Mouse (Mus musculus) brain, embryonic 18.5 days (tissue): Measurements from ENCODE around the gene Tnfaip2.

Experiments used
- DNase-seq: peaks from one replicate; pipeline ENCODE4 v3.0.0-alpha.2; 2012; ENCODE audit warnings: low read depth, low spot score

Tnfaip2 gene

DNA sequence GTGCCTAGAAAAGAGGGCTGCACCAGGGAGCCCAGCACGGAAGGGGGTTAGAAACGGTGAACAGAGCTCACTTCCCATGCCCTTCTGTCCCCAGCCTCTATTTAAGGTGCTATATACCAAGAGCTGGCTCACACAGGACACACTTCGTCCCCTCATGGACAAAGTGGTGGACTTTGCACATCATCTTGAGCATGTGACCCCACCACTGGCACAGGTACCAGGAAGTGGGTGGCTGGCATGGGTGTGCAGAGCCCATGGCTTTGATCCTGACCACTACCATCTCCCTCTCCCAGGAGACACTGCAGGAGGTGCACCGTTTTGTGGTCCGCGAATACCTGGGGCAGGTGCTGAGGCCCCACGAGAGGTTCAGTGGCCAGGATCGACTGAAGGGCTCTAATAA, 13.9 kb upstream of the Tnfaip2 start:
- no peak for DNase-seq

DNA sequence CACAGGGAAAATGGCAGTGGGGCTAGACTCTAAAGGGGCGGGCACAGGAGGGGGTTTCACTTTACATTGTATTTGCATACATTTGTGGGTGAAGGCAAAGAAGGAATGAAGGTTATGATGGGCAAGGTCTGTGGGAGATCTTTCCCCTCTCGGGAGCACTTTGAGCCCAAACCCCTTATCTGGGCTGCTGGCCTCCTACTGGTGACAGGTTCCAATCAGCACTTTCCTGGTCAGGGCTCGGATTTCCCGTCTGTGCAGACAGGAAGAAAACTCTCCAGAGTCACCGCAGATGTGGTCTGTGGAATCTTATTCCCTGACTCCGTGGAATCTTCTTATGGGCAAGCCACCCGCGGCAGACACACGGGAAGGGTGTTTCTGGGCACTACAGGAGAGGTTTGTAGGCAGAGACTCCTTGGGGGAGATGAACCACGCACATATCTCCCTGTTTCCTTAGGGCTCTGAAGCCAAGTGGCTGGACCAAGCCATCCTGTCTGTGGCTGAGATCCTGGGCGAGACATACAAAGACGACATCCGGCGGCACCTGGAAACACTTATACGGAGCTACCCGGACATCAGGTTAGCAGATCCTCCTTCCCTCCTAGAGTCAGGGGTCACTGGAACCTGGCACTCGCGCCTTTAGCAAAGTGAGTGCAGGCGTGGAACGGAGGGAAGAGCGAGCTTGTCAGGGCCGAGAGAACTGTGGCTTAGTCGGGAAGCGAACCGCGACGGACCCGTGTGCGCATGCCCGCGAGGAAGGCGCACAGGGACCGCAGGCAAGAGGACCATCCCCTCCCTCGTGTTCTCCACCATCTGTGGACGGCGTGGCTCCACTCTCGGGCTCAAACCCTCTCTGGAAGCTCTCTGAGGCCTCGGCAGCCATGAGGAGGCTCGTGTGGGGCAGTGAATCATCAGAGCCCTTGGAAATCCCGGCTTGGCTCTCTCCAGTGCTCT, 13.0 kb upstream of the Tnfaip2 start:
- DNase-seq, result no peak

DNA sequence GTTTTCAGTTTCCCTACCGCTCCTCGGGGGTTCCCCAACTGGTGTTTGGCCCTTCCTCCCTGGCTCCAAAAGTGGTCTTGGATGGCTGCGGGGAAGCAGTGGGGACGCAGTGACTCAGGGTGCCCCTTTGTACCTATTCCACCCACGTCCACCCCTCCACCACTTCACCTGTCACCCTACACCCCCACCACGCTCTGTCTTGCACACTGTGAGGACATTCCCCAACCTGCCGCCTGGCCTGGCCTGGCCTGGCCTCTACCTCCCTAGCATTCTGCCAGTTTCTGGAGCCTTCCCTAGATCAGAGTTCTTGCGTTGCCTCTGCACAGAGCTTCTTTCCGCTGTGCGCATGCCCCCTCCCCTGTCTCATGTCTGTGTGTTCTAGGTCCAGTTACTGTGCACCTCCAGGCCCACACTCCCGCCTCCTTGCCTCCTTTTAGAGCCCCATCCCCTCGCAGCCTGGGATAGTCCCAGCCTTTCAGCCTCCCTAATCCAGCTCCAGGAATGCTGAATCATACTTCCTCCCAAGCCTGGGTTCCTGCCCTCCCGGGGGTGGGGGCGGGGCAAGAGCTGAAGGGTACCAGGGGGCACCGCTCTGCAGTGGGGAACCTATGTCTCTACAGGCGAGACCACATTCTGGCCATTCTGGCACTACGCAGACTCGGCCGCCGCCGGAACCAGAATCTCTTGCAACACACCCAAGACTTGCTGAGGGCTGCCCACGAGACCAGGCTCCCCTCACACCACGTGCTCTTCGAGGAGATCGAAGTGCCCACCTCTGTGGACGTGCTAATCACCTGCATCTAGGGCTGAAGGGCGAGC, 12.0 kb upstream of the Tnfaip2 start:
- DNase-seq, result no peak

DNA sequence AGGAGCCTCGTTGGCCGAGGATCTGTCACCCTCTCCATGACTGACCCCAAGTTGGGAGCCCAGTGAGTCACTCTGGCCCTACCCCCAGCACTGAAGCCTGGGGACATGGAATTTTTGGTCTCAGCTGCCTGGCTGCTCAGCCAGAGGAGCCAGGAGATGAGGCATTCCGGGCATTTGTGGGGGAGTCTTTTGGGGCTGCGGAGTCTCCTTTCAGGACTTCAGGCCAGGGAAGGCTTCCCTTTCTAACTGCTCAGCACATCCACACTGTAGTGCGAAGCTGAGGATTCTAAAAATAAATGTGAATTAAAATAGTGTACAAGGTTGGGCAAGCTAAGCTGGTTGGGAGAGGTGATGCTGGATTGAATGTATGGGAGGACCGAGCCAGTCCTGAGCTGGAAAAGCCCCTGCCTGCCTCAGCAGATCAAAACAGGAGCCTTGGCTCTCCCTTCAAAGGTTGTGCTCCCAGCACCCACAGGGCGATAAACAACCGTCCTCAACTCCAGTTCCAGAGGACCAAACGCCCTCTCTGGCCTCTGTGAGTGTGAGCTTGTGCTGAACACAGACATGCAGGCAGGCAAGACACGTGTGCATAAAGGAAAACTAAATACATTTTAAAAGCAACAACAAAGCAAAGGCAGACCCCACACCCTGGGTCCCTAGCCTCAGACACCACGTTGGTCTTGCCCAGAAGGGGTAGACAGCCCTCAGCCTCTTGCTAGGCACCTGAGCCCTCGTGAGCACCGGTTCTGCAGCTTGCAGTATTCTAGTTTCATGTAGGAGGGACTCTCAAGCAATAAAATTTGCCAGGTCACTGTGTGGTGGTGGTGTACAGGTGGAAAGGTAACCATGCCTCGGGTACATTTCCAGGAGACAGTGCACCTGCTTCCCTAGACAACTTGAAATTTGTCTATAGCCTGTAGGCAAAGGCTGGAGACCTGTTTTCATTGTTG, 11.1 kb upstream of the Tnfaip2 start:
- no peak for DNase-seq

DNA sequence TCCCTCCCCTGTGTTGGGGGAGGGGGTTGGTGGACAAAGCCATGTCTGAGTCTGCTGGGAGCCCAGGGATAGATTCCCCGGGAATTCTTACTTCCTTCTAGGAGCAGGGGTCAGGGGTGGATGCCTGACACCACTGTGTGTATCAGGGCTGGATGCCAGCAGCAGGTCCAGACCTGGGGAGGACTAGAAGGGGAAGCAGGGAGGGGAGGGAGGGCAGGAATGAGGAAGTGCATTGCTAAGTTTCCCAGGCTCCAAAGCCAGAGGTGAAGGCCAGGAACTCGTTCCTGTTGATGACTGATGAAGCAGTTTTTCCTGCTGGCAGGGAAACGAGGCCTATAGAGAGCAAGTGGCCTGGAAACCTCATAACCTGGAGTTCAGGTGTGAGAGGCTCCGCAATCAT, 10.2 kb upstream of the Tnfaip2 start:
- no peak for DNase-seq

DNA sequence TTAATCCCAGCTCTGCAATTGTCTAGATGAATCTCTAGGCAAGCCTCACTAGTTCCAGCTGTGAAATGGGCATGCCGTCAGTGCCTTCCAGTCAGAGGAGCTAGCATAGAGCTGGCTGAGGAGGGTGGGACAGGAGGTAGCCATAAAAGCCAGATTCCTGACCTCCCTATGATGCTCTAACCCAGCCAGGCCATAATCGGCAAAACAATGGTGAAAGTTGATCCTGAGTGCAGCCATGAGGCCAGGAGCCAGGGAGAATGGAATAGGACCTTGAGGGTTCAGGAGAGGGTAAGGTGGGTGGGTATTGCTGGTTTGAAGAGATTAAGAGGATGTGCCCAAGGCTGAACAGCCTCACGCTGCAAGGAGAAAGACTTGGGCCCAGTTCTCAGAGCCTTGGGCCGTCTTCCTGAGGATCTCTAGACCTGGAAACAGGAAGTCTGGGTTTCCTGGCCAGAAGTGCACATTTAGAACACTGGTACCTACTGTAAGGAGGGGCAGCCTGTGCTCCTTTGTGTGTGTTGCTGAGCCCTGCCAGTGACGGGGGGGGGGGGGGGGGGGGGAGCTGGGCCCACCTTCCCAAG, 9.4 kb upstream of the Tnfaip2 start:
- no peak for DNase-seq

DNA sequence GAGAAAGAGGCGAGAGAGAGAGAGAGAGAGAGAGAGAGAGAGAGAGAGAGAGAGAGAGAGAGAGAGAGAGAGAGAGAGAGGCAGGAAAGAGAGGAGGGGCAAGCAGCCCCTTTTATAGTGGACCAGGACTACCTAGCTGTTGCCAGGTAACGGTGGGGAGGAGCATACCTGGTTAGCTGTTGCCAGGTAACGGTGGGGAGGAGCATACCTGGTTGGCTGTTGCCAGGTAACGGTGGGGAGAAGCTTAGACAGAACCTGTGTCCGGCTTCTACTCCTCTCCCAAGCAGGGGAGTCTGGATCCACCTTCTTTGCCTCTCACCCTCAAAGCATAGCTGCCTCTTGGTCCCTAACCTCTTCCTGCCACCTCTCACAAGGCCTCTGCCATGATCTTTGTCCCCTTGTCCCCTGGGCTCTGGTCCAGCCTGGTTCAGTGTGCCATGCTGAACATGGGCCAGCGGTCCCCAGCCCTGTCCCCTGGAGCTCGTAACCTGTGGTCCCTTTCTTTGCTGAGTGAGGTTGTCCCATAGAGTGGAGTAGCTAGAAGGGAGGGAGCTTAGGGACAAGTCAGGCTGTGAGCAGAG, 8.0 kb upstream of the Tnfaip2 start:
- peak; percentile 66 for DNase-seq

DNA sequence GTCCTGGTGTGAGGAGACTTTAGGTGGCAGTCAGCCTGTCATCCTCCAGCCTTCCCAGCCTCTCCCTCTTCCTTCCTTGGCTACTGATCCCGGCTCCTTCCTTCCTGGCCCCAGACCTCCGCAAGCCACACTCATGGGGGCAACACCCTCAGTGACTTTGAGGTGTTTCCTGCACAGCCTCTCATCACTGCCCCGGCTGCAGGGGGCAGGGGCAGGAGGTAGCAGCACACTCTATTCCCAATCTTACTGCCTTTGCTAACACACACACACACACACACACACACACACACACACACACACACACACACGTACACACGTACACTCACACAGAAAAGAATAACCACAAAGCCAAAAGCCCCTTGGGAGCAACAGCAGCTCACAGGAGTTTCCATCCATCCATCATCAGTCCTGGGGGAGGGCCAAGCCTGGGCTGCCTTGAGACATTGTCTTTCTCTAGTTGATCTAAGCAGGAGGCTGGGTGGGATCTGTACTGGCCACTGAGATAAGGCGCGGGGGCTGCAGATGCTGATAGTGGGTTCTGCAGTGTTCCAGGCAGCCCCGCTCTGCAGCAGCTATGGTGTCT, 7.4 kb upstream of the Tnfaip2 start:
- no peak for DNase-seq

DNA sequence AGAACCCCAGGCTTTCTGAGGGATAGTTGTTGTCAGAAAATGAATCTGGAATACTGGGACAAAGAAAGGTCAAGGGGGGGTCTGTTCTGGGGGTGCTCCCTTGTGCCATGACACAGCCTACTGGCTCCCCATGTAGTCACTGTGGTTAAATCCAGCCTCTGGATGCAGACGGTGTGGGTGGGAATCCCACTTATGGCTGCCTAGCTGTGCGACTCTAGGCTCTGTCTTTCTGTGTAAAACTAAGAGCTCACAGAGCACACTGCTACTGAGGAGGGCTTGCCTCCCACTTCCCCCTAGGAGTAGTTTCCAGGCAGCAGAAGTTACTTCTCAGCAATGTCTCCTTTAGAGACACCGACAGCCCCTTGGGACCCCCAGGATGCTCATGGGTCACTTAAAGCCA, 6.1 kb upstream of the Tnfaip2 start:
- no peak for DNase-seq

DNA sequence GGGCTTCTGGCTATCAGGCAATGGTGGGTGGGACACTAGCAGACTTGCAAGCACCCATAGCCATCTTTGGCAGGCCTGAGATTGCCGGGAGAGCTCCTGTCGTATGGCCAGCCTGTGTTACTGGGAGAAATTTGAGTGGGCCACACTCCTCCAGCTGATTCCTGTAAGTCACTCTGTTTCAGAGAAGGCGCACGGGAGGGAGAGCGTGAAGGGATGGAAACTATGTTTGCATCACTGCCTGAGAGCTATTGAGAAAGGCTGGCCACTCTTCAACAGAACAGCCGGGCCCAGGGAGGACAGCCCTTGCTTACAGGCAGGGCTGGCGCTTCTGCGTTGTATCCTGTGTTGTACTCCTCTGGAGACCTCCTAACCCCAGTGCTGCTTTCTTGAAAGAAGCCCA, 5.6 kb upstream of the Tnfaip2 start:
- no peak for DNase-seq

DNA sequence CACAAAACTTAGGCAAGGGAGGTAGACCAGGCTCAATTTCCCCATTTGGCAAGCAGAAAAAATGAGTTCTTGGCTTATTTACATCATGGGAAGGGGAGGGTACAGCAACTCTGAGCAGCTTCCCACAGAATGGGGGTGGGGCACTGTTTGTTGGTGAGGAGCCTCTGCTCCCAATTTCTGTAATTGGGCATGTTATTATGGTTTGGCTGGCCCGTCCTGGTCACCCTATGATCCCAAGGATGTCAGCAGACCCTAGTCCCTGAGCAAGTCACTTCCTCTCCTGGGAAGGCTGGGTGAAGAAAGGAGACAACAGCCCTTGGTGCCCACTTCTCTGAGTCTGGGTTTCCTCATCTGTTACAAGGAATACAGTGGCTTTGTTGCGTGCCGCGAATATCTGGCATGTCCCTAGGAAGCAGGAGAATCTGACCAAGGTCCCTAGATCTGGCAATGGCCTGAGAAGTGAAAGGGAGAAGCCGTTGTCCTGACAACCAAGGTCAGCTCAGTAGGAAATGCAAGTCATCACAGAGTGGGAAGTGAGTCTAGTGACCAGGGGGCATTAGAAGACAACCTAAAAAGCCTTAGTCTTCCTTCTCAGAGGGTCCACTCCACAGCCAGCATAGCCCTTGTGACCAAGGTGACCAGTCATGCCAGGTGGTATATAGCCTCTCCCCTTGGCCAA, 4.9 kb upstream of the Tnfaip2 start:
- DNase-seq, result no peak

DNA sequence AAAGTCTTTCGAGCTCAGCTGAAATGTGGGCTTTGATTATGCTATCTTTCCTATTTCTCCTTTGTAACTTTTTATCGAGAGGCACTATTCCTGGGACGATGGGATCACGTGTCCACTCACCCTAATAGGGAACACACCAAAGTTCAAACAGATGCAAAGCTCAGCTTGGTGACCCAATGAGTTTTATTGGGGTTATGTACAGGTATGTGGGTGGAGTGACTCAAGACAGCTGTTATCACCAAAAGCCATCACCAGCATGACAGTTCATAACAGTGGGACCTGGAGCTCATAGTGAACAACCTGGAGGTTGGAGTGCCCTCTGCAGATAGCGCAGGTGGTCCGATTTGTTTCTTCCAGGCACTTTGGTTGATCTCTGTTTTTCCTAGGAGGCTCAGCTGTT, 3.4 kb upstream of the Tnfaip2 start:
- DNase-seq, result no peak

DNA sequence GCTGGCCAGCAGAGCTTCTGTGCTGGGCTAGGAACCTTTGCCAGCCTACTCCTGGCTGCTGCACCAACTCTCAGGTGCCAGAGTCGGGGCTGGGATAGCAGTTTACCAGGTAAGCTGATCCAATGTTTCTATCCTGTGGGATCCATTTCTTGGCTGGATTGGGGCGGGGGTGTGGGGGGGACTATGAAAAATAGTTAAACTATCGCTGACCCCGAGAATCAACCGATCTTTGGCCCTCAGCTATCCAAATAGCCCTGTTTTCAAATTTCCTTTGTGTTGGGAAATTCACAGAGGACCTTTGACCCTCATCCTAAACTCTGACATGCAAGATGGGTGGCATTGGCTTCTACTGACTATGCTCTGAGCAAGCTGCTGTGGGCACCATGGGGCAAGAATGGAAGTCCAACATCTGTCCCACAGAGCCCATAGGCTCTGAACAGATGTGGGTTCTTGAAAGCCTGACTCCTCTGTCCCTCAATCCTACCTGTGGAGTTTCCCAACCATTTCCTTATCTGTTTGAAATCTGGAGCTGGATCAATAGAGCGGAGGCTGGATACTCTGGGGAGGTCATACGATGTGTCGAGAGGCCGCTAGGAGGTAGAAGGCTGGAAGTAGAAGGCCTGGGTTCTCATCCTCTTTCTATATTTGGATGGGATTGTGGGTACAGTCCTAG, 1.4 kb upstream of the Tnfaip2 start:
- no peak for DNase-seq

DNA sequence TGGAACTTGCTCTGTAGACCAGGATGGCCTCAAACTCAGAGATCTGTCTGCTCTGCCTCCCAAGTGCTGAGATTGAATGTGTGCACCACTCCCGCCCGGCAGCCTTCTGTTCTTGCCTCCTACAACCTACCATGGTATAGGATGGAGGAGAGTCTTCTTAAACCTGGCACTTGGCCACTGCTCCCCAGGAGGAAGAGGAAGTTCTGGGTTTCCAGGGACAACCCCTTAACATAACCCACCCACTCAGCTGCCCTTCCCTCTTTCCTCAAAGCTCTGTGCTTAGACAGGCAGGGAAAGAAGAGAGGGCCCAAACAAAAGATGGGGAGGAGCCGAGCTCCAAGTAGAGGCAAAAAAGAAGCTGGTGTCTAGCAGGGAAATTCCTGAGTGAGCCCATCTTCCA, 746 bp upstream of the Tnfaip2 start:
- no peak for DNase-seq

DNA sequence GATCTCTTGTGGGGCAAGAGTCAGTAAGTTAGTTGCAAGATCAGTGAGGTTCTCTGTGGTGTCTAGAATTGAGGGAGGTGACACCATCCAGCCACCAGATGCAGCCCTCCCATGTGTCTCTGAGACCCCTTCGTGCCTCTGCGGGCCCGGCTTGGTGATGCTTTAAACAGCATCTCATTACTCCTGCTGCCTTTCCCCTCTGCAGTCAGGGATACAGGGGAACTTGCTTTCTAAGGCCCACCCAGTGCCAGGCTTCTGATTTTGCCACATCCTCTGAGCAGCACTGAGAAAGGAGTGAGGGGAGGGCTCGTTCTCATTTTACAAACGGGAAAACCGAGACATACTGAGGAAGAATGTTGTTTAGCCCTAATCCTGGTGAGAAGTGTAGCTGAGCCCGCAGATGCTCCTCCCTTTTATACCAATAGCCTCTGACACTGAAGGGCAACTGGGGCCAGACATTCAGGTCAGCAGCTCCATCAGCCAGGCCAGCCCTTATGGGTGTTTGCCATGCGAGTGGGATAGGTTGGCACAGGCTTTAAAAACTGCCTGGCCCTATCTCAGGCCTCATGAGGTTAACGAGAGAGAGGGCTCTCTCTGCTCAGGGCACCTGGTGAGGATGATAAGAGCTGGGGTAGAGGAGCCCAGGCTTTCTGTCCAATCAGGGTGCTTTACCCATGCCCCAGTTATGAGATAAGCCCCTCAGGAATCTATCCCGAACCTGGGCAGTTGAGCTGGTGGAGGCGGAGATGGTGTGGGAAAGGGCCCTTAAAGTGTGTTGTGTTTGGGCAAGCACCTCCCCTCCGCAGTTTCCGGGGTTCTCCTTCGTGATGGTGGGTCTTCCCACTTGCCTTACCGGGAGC, 972 bp downstream of the Tnfaip2 start:
- DNase-seq, result no peak

DNA sequence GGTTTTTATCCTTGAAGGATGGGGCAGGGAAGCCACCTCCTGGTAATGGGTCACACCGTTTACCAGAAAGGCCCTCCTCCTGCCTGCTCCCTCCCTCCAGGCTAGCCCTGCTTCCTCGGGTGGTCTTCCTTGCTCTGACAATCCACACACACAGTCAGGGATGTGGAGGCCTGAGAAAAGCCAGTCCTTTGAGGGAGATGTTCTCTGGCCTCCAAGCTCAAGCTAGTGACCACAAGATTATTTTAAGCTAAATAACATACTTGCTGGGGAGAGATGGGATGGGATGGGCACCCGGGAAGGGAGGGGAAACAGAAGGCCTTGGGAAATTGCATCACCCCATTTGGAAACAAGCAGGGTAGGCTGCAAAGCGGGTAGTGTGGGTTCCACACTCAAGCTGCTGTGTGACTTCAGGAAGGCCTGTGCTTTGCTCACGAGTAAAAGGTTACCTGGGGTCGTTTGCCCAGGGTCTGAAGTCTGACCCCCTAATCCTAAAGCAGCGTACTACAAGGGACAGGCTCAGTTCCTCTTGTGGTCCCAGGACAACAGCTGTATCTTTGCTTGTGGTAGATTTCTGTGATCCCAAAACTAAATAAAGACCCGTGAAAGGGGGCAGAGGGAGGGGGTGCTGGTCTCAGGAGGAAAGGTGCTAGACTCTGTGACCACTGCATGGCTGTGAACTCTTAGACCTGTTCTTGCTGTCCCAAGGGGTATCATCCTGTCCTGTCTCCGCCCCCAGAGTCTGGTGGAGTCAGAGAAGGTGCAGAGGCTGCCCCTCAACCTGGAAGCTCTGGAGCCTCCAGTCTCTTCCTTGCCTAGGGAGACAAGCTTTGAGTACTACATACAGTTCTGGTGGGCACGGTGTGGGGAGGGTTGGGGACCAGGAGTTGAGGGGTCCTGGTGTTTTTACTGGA, 1.9 kb downstream of the Tnfaip2 start:
- DNase-seq, result no peak

DNA sequence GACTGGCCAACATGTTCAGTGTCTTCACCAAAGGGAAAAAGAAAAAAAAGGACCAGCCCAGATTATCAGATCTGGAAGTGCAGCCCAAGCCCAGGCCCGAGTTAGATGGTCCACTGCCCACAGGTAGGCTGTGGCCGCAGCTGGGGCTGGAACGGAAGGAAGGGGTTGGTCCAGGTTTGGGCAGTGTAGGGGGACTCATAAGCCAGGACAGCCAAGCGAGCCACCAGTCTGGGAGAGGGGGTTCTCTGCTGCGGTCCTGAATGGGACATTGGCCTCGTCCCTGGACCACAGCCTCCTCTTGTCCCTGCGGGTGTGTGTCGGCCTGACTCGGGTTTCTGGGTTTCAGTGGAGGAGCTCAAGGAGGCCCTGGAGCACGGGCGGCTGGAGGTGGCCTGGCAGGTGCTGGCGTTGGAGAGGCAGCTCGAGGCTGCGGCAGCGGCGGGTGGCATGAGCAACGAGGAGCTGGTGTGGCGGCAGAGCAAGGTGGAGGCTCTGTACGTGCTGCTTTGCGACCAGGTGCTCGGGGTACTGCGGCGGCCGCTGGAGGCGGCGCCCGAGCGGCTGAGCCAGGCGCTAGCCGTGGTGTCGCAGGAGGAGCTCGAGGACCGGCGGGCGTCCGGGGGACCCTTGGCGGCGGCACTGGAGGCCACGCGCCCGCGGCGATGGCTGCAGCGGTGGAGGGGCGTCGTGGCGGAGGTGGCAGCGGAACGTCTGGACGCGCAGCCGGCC, 3.1 kb downstream of the Tnfaip2 start:
- DNase-seq, result no peak
